13 mouse cellular contexts compared by ENCODE assay signal in genomic region chr5:69665555-69665954, GRCm38 (mm10).
DNase-seq lines count a peak whose midpoint lies in the region; ATAC-seq lines count a peak whose summit lies in the region.
"Had no signal": no experiment of that assay in that cellular context is flagged by ENCODE, and none has a peak within 500 bp of the region (broad histone marks: within the 10 kb centered on the region; RNA-seq: fewer than 3 reads in every experiment).

No protein-coding gene starts in this region.

- ATAC-seq in cerebellum, adult (ENCODE audit: insufficient number of reproducible peaks, low FRiP score, low TSS enrichment) = no peak
- ATAC-seq: midbrain, embryonic 15.5 days had no signal

- DNase-seq in cerebellum, postnatal 10 days = peak; percentile 45 to 48
- DNase-seq in heart, adult 18-20 months = peak; percentile 2 to 16
- DNase-seq in heart, adult 8-10 months (ENCODE audit: low spot score) = no peak
- peak; percentile 35 for DNase-seq in left cerebral cortex, postnatal 4 days
- no peak for DNase-seq in left cerebral cortex, postnatal 36 days (ENCODE audit: low spot score in 2 of 2)
- peak; percentile 7 for DNase-seq in layer of hippocampus, adult 9-11 months
- DNase-seq in thymus, postnatal 4 days = no peak
- DNase-seq: adrenal gland, adult 8-10 months; gastrocnemius, postnatal 25 days; kidney, adult 18-20 months; kidney, postnatal 36 days had no signal

- intact Hi-C loops in left cerebral cortex, postnatal 4 days (cut with DNase I) = no loop called here
- intact Hi-C loops in left cerebral cortex, postnatal 36 days (cut with DNase I) = no loop called here

Comparison
In these comparisons a context has a peak if more than half of its experiments do, and no peak if none do; other contexts are left out.
1. DNase-seq: peak in cerebellum, postnatal 10 days (2 of 2), heart, adult 18-20 months (2 of 2), left cerebral cortex, postnatal 4 days (single experiment) and layer of hippocampus, adult 9-11 months (single experiment); none in heart, adult 8-10 months (single experiment), left cerebral cortex, postnatal 36 days (0 of 2) and thymus, postnatal 4 days (single experiment).